Mouse (Mus musculus): Measurements from ENCODE around the gene Krtap2-4.
"Not testable (repeated sequence)": the region's sequence is repeated elsewhere in the genome, so short reads cannot be mapped to it uniquely, and the experiment has no call there.

Krtap2-4 gene

GRCm38 (mm10) chr11:99614796-99615363 lies at the start of gene Krtap2-4:
TSS of gene Krtap2-4 (minus strand) at chr11:99614846.
- no peak for DNase-seq (ENCODE audit: low read depth)

- no peak for DNase-seq (ENCODE audit: low read depth)
Measured at GRCm38 (mm10) chr11:99662802-99663201, 48.2 kb upstream of the Krtap2-4 start.

- DNase-seq (ENCODE audit: low read depth): no peak
Measured at GRCm38 (mm10) chr11:99659256-99659655, 44.6 kb upstream of the Krtap2-4 start.

- not testable (repeated sequence) for DNase-seq (ENCODE audit: low read depth)
Measured at GRCm38 (mm10) chr11:99658467-99659010, 43.9 kb upstream of the Krtap2-4 start, which contains the start of gene Gm11563. TSS of gene Gm11563 (minus strand) at chr11:99658960.

- no peak for DNase-seq (ENCODE audit: low read depth)
Measured at GRCm38 (mm10) chr11:99657051-99657450, 42.4 kb upstream of the Krtap2-4 start.

GRCm38 (mm10) chr11:99650136-99650535 lies 35.5 kb upstream of the Krtap2-4 start, which contains the start of gene Gm11555:
TSS of gene Gm11555 (minus strand) at chr11:99650236.
- DNase-seq (ENCODE audit: low read depth): no peak

- DNase-seq (ENCODE audit: low read depth): no peak
Measured at GRCm38 (mm10) chr11:99646444-99646843, 31.8 kb upstream of the Krtap2-4 start.

- DNase-seq (ENCODE audit: low read depth): no peak
Measured at GRCm38 (mm10) chr11:99644351-99644750, 29.7 kb upstream of the Krtap2-4 start.

GRCm38 (mm10) chr11:99643635-99644139 lies 29.0 kb upstream of the Krtap2-4 start, which contains the start of gene Krtap4-7:
TSS of gene Krtap4-7 (minus strand) at chr11:99644089.
- not testable (repeated sequence) for DNase-seq (ENCODE audit: low read depth)

GRCm38 (mm10) chr11:99640926-99641325 lies 26.3 kb upstream of the Krtap2-4 start:
- DNase-seq (ENCODE audit: low read depth): no peak

- DNase-seq (ENCODE audit: low read depth): no peak
Measured at GRCm38 (mm10) chr11:99637086-99637485, 22.4 kb upstream of the Krtap2-4 start.

- no peak for DNase-seq (ENCODE audit: low read depth)
Measured at GRCm38 (mm10) chr11:99634653-99635134, 20.0 kb upstream of the Krtap2-4 start, which contains the start of gene Krtap4-2. TSS of gene Krtap4-2 (minus strand) at chr11:99635084.

- no peak for DNase-seq (ENCODE audit: low read depth)
Measured at GRCm38 (mm10) chr11:99633293-99633692, 18.6 kb upstream of the Krtap2-4 start.

GRCm38 (mm10) chr11:99630890-99631289 lies 16.2 kb upstream of the Krtap2-4 start:
- no peak for DNase-seq (ENCODE audit: low read depth)

- DNase-seq (ENCODE audit: low read depth): no peak
Measured at GRCm38 (mm10) chr11:99628138-99628537, 13.5 kb upstream of the Krtap2-4 start, which contains the start of gene Krtap4-1. TSS of gene Krtap4-1 (minus strand) at chr11:99628238.

GRCm38 (mm10) chr11:99620335-99620734 lies 5.7 kb upstream of the Krtap2-4 start, which contains the start of gene Gm11562:
TSS of gene Gm11562 (minus strand) at chr11:99620435.
- no peak for DNase-seq (ENCODE audit: low read depth)

GRCm38 (mm10) chr11:99610089-99610488 lies 4.6 kb downstream of the Krtap2-4 start, which contains the start of gene Gm11937:
TSS of gene Gm11937 (minus strand) at chr11:99610189.
- DNase-seq (ENCODE audit: low read depth): not testable (repeated sequence)

GRCm38 (mm10) chr11:99609126-99609525 lies 5.5 kb downstream of the Krtap2-4 start:
- DNase-seq (ENCODE audit: low read depth): no peak

GRCm38 (mm10) chr11:99603208-99603607 lies 11.4 kb downstream of the Krtap2-4 start, which contains the start of gene Gm11938:
TSS of gene Gm11938 (minus strand) at chr11:99603308.
- DNase-seq (ENCODE audit: low read depth): not testable (repeated sequence)

- not testable (repeated sequence) for DNase-seq (ENCODE audit: low read depth)
Measured at GRCm38 (mm10) chr11:99597742-99598141, 16.9 kb downstream of the Krtap2-4 start, which contains the start of gene Krtap9-3. TSS of gene Krtap9-3 (minus strand) at chr11:99598105.

GRCm38 (mm10) chr11:99590981-99591380 lies 23.7 kb downstream of the Krtap2-4 start, which contains the start of gene Krtap1-3:
TSS of gene Krtap1-3 (minus strand) at chr11:99591339.
- DNase-seq (ENCODE audit: low read depth): no peak

GRCm38 (mm10) chr11:99585096-99585495 lies 29.6 kb downstream of the Krtap2-4 start:
- DNase-seq (ENCODE audit: low read depth): no peak

Measured in 416B (cell line).